Mouse (Mus musculus) hindbrain, embryonic 13.5 days (tissue): Measurements from ENCODE around the gene Rho. TPM values are rescaled to one million over a fixed set of nuclear protein-coding genes. Genes with fewer than 3 reads are reported as not detected.

ENCODE experiments used
- ATAC-seq: fragments of 200-750 bp; cut with Nextera tagmentation; 2 replicates; pipeline ENCODE4 v1.8.0; 2017; ENCODE audit warnings: moderate TSS enrichment; ENCODE audit not compliant: low FRiP score
- H3K27ac ChIP-seq: fragments of 300-500 bp; sonication (generic); 2 replicates; pipeline ENCODE4 v1.5.1; 2015; ENCODE audit warnings: inconsistent platforms, mild to moderate bottlenecking, moderate library complexity
- H3K27me3 ChIP-seq: fragments of 300-500 bp; sonication (generic); 2 replicates; pipeline ENCODE4 v1.6.1; 2015; ENCODE audit warnings: mild to moderate bottlenecking, inconsistent platforms
- H3K36me3 ChIP-seq: fragments of 300-500 bp; sonication (generic); 2 replicates; pipeline ENCODE4 v1.6.1; 2015; ENCODE audit warnings: mild to moderate bottlenecking, inconsistent platforms
- H3K4me1 ChIP-seq: fragments of 300-500 bp; sonication (generic); replicated peaks from 2 replicates; pipeline ENCODE4 v1.6.1; 2015; ENCODE audit warnings: inconsistent platforms
- H3K4me2 ChIP-seq: fragments of 300-500 bp; sonication (generic); 2 replicates; pipeline ENCODE4 v1.6.1; 2015; ENCODE audit warnings: inconsistent platforms, mild to moderate bottlenecking, moderate library complexity
- H3K4me3 ChIP-seq: fragments of 300-500 bp; sonication (generic); 2 replicates; pipeline ENCODE4 v1.5.1; 2015; ENCODE audit warnings: mild to moderate bottlenecking, inconsistent platforms
- H3K9ac ChIP-seq: fragments of 300-500 bp; sonication (generic); 2 replicates; pipeline ENCODE4 v1.6.1; 2015; ENCODE audit warnings: mild to moderate bottlenecking, inconsistent platforms
- H3K9me3 ChIP-seq: fragments of 300-500 bp; sonication (generic); 2 replicates; pipeline ENCODE4 v1.6.1; 2016; ENCODE audit warnings: inconsistent platforms
- WGBS: fragments of 180-500 bp; shearing (Covaris S2); methylation state at CpG from one replicate; pipeline ENCODE4 v1.1.7; 2015; 5-methylcytosine and 5-hydroxymethylcytosine counted together
- polyA plus RNA-seq: library from polyadenylated mRNA; unstranded; fragments of >200 nt; fragmentation: Nextera tagmentation; extraction: Ambion mirVana; gene quantifications from 2 replicates; pipeline ENCODE4 v1.2.1, GENCODE M21; 2015

Gene Rho
- polyA plus RNA-seq, 1 experiment from 2014 or later, result 0.21 TPM

GRCm38 (mm10) chr6:115918615-115919014 is 12.9 kb upstream of the Rho start:
- no peak for ATAC-seq
- WGBS, result 93% methylated on average over 1 of the region's 1 CpGs
- no peaks in the 10 kb centered on the region for H3K27me3 ChIP-seq
- peaks cover 16% of the 10 kb centered on the region for H3K4me1 ChIP-seq
- H3K9ac ChIP-seq, result no peak overlapping the region
- no peak overlapping the region for H3K4me3 ChIP-seq
- H3K9me3 ChIP-seq, result no peaks in the 10 kb centered on the region
- peaks cover 18% of the 10 kb centered on the region for H3K36me3 ChIP-seq
- H3K4me2 ChIP-seq, result no peak overlapping the region
- H3K27ac ChIP-seq, result no peak overlapping the region

DNA sequence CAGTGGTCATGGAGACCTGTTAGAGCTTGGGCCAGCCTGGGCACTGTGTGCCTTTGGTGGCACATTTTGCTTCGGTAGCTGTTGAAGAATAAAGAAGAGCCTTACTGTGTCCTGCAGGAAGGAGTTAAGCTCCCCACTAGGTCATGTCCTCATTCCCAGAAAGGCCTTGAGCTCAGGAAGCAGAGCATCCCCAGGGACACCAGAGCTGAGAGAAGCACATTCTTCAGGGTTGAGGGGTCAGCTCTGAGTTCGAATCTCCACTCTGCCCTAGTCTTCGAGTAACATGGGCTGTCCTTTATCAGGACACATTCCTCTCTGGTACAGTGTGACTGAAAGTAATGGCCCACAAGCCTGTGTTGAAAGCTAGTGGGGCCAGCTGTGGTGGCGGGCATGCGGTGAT is 11.7 kb upstream of the Rho start:
- ATAC-seq, result no peak
- Histone ChIP-seq H3K27me3 (no peaks in the 10 kb centered on the region), H3K27ac (no peak overlapping the region), H3K36me3 (peaks cover 23% of the 10 kb centered on the region), H3K4me2 (no peak overlapping the region), H3K4me3 (no peak overlapping the region), H3K9ac (no peak overlapping the region), H3K4me1 (peaks cover 6% of the 10 kb centered on the region; the same call in 1 of the 2 replicates), H3K9me3 (no peaks in the 10 kb centered on the region)
- 93% methylated on average over 5 of the region's 5 CpGs for WGBS

GRCm38 (mm10) chr6:115924829-115925228 is 6.7 kb upstream of the Rho start:
- Histone ChIP-seq H3K4me3 (no peak overlapping the region), H3K9ac (no peak overlapping the region), H3K36me3 (peaks cover 5% of the 10 kb centered on the region), H3K27ac (no peak overlapping the region), H3K4me2 (no peak overlapping the region), H3K9me3 (no peaks in the 10 kb centered on the region), H3K27me3 (no peaks in the 10 kb centered on the region), H3K4me1 (peaks cover 24% of the 10 kb centered on the region)
- no peak for ATAC-seq
- 59% methylated on average over 6 of the region's 6 CpGs for WGBS

DNA sequence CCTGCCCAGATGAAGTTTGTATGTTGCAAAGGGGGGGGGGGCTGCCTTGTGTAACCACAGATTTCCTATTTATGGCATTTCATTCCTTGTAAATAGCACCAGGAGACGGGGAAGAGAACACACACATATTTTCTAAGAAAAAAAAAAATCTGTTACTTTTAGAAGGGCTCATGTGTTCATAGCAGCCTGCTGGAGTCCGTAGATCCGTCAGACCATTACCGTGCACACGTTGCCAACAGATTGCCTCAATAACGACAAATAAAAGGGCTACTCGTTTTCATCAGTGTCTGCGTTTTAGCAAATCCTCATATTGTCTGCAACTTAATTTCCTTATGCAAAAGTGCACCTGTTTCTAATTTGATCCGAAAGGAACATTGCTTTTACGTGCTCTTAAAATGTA is 5.1 kb upstream of the Rho start:
- Histone ChIP-seq H3K27ac (no peak overlapping the region), H3K4me1 (peaks cover 30% of the 10 kb centered on the region), H3K36me3 (peaks cover 5% of the 10 kb centered on the region), H3K4me2 (no peak overlapping the region), H3K4me3 (no peak overlapping the region), H3K9ac (no peak overlapping the region), H3K27me3 (no peaks in the 10 kb centered on the region), H3K9me3 (no peaks in the 10 kb centered on the region)
- 68% methylated on average over 10 of the region's 10 CpGs for WGBS
- ATAC-seq, result no peak

GRCm38 (mm10) chr6:115927292-115928242 is 4.0 kb upstream of the Rho start:
- H3K4me2 ChIP-seq, result no peak overlapping the region
- peaks cover 5% of the 10 kb centered on the region for H3K36me3 ChIP-seq
- WGBS, result 60% methylated on average over 10 of the region's 10 CpGs
- peak overlapping the region; percentile 70 for H3K27ac ChIP-seq
- H3K4me1 ChIP-seq, result peaks cover 30% of the 10 kb centered on the region
- no peak overlapping the region for H3K4me3 ChIP-seq
- no peaks in the 10 kb centered on the region for H3K27me3 ChIP-seq
- no peak overlapping the region; the same call in 1 of the 2 replicates for H3K9ac ChIP-seq
- ATAC-seq, result no peak
- no peaks in the 10 kb centered on the region for H3K9me3 ChIP-seq

- 74% methylated on average over 5 of the region's 5 CpGs for WGBS
- no peak overlapping the region for H3K4me3 ChIP-seq
- no peak for ATAC-seq
Measured at GRCm38 (mm10) chr6:115930018-115930417, 1.5 kb upstream of the Rho start.

DNA sequence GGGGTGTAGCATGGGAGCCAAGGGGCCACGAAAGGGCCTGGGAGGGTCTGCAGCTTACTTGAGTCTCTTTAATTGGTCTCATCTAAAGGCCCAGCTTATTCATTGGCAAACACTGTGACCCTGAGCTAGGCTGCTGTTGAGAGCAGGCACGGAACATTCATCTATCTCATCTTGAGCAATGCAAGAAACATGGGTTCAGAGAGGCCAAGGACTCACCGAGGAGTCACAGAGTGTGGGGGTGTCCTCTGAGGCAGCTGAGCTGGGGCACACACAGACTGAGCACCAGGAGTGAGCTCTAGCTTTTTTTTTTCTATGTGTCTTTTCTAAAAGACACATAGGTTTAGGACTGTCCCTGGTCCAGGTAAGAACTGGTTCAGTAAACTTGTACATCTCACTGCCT is 843 bp downstream of the Rho start:
- H3K4me3 ChIP-seq, result no peak overlapping the region
- H3K9ac ChIP-seq, result no peak overlapping the region
- H3K9me3 ChIP-seq, result no peaks in the 10 kb centered on the region
- no peaks in the 10 kb centered on the region for H3K36me3 ChIP-seq
- WGBS, result 93% methylated on average over 3 of the region's 3 CpGs
- H3K27me3 ChIP-seq, result no peaks in the 10 kb centered on the region
- H3K4me1 ChIP-seq, result peaks cover 11% of the 10 kb centered on the region; the same call in 1 of the 2 replicates
- H3K27ac ChIP-seq, result no peak overlapping the region
- ATAC-seq, result no peak
- H3K4me2 ChIP-seq, result no peak overlapping the region

More at GRCm38 (mm10) chr6:115930018-115930417, 1.5 kb upstream of the Rho start:
- Histone ChIP-seq H3K36me3 (no peaks in the 10 kb centered on the region), H3K9ac (no peak overlapping the region), H3K4me2 (no peak overlapping the region), H3K4me1 (peaks cover 27% of the 10 kb centered on the region), H3K27ac (no peak overlapping the region), H3K27me3 (no peaks in the 10 kb centered on the region), H3K9me3 (no peaks in the 10 kb centered on the region)

DNA sequence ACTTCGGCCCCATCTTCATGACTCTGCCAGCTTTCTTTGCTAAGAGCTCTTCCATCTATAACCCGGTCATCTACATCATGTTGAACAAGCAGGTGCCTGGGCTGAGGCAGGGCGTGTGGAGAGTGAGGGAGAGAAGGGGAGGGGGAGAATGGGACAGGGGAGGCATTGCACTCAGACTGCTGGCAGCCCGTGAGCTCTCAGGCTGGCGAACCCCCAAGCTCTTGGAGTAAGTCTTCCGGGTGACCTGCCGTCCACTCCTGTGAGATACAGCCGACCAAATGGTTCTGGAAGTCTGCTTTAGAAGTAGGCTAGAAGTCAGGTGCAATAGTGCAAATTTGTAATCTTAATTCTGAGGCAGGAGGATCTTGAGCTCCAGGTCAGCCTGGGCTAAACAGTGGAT is 4.0 kb downstream of the Rho start:
- no peak overlapping the region for H3K27ac ChIP-seq
- H3K27me3 ChIP-seq, result no peaks in the 10 kb centered on the region
- H3K4me2 ChIP-seq, result no peak overlapping the region
- WGBS, result 88% methylated on average over 8 of the region's 8 CpGs
- H3K4me3 ChIP-seq, result no peak overlapping the region
- peaks cover 6% of the 10 kb centered on the region; the same call in 1 of the 2 replicates for H3K36me3 ChIP-seq
- no peak overlapping the region for H3K9ac ChIP-seq
- H3K9me3 ChIP-seq, result peaks cover 9% of the 10 kb centered on the region; the same call in 1 of the 2 replicates
- H3K4me1 ChIP-seq, result peaks cover 6% of the 10 kb centered on the region; the same call in 1 of the 2 replicates
- ATAC-seq, result no peak

DNA sequence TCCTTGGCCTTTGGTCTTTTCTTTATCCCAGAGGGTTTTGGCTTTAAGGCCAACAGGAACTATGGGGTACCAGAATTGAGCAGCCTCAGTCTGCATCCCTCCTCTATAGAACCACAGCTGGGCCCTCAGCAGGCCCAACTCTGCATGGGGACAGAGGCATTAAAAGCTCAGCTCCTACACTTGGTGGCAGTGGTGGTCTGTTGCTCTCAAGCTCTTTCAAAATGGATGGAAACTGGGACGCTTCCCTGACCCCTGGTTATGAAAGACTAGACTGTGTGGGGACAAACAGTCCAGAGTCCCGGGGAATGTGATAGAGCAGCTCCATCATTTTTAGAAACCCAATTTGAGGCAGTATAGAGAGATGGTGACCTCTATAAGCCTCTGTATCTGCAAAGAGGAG is 6.5 kb downstream of the Rho start:
- no peaks in the 10 kb centered on the region for H3K27me3 ChIP-seq
- no peak for ATAC-seq
- H3K27ac ChIP-seq, result no peak overlapping the region
- 0 out of 2 replicates have a peak, but pooled peaks cover 6% of the 10 kb centered on the region for H3K4me1 ChIP-seq
- H3K9me3 ChIP-seq, result peaks cover 9% of the 10 kb centered on the region; the same call in 1 of the 2 replicates
- no peak overlapping the region for H3K4me2 ChIP-seq
- no peak overlapping the region for H3K9ac ChIP-seq
- 95% methylated on average over 2 of the region's 2 CpGs for WGBS
- no peak overlapping the region for H3K4me3 ChIP-seq
- H3K36me3 ChIP-seq, result peaks cover 6% of the 10 kb centered on the region; the same call in 1 of the 2 replicates

GRCm38 (mm10) chr6:115938798-115939197 is 7.2 kb downstream of the Rho start:
- Histone ChIP-seq H3K27me3 (no peaks in the 10 kb centered on the region), H3K9ac (no peak overlapping the region), H3K36me3 (peaks cover 6% of the 10 kb centered on the region; the same call in 1 of the 2 replicates), H3K27ac (no peak overlapping the region), H3K4me3 (no peak overlapping the region), H3K4me2 (no peak overlapping the region), H3K4me1 (0 out of 2 replicates have a peak, but pooled peaks cover 6% of the 10 kb centered on the region), H3K9me3 (peaks cover 9% of the 10 kb centered on the region; the same call in 1 of the 2 replicates)
- ATAC-seq, result no peak
- WGBS, result 76% methylated on average over 1 of the region's 1 CpGs

DNA sequence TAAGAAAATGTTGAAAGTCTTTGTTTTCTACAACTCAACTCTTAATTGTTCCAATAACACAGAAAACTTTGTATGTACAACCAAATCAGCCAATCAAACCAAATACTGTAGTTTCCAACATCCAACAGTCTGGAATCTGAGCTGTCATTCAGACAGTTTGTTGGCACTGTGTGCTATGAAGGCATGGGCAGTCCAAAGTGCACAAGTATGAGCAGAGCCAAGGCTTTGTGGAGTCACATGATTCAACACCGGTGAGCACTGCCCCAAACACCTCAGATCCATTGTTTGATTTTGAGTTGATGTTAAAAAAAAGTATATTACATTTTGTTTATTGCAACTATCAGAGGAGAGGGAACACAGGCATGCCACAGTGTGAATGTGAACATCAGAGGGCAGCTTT is 9.1 kb downstream of the Rho start:
- no peaks in the 10 kb centered on the region for H3K27me3 ChIP-seq

DNA sequence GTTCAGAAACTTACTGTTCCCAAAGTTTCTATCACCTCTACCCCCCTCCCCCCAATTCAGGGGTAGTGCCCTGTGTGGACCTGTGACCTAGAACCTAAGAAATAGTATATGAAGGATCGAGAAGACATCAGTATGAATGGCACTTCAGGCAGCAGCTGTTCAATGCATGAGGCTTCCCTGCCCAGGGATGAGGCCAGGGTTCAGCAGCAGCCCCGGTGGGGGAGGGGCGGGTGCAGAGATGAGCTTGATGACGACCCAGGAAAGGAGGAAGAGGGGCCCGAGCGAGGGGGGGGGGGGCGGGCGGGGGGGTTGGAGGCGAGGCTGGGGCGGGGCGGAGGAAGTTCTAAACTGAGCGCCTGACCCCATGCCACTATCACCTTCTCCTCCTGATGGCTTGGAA is 9.6 kb downstream of the Rho start:
- peaks cover 7% of the 10 kb centered on the region for H3K4me1 ChIP-seq
- no peaks in the 10 kb centered on the region for H3K27me3 ChIP-seq
- peaks cover 6% of the 10 kb centered on the region; the same call in 1 of the 2 replicates for H3K36me3 ChIP-seq
- H3K4me2 ChIP-seq, result no peak overlapping the region
- H3K9me3 ChIP-seq, result peaks cover 9% of the 10 kb centered on the region; the same call in 1 of the 2 replicates
- 18% methylated on average over 5 of the region's 12 CpGs for WGBS
- H3K9ac ChIP-seq, result no peak overlapping the region
- no peak for ATAC-seq
- H3K4me3 ChIP-seq, result no peak overlapping the region
- H3K27ac ChIP-seq, result no peak overlapping the region

More for the DNA sequence above, 9.1 kb downstream of the Rho start:
- no peak overlapping the region for H3K9ac ChIP-seq
- H3K36me3 ChIP-seq, result peaks cover 6% of the 10 kb centered on the region; the same call in 1 of the 2 replicates
- no peak overlapping the region for H3K27ac ChIP-seq
- no peak for ATAC-seq
- no peak overlapping the region for H3K4me3 ChIP-seq
- 0 out of 2 replicates have a peak, but pooled peaks cover 6% of the 10 kb centered on the region for H3K4me1 ChIP-seq
- WGBS, result 78% methylated on average over 1 of the region's 1 CpGs
- H3K4me2 ChIP-seq, result no peak overlapping the region
- H3K9me3 ChIP-seq, result peaks cover 9% of the 10 kb centered on the region; the same call in 1 of the 2 replicates
